Mouse (Mus musculus) gastrocnemius, postnatal 25 days (tissue): ENCODE measurements around the gene Spata5. TPM values are rescaled to one million over a fixed set of nuclear protein-coding genes. Genes with fewer than 3 reads are reported as not detected.
A peak's percentile ranks its signal among the peaks of the same experiment; 100 is the strongest.
"Not testable (repeated sequence)": the region's sequence is repeated elsewhere in the genome, so short reads cannot be mapped to it uniquely, and the experiment has no call there.

Experiments used
- DNase-seq: peaks from one replicate; pipeline ENCODE4 v3.0.0; 2022
- total RNA-seq, 2 experiments: library from RNA; stranded (reverse); gene quantifications; 1 replicate in 1 of 2; 2 replicates in 1 of 2; pipeline ENCODE4 v1.2.3; 2021

The Spata5 gene
- total RNA-seq, 2 experiments from 2014 or later: 7.7 to 10.0 TPM

- DNase-seq: no peak
Observed at GRCm38 (mm10) chr3:37571633-37572032, 151.9 kb downstream of the Spata5 start.

GRCm38 (mm10) chr3:37572066-37572465 is 152.4 kb downstream of the Spata5 start:
- no peak for DNase-seq

- no peak for DNase-seq
Observed at GRCm38 (mm10) chr3:37576840-37577239, 157.1 kb downstream of the Spata5 start.

GRCm38 (mm10) chr3:37577706-37578105 is 158.0 kb downstream of the Spata5 start:
- DNase-seq: no peak

- no peak for DNase-seq
Observed at GRCm38 (mm10) chr3:37584576-37584975, 164.9 kb downstream of the Spata5 start.

GRCm38 (mm10) chr3:37585967-37586730 is 166.5 kb downstream of the Spata5 start:
- peak; percentile 36 for DNase-seq

- DNase-seq: no peak
Observed at GRCm38 (mm10) chr3:37586731-37587578, 167.3 kb downstream of the Spata5 start.

- DNase-seq: peak; percentile 39
Observed at GRCm38 (mm10) chr3:37595721-37596120, 176.0 kb downstream of the Spata5 start.

- no peak for DNase-seq
Observed at GRCm38 (mm10) chr3:37596519-37596918, 176.8 kb downstream of the Spata5 start.

GRCm38 (mm10) chr3:37597200-37597599 is 177.5 kb downstream of the Spata5 start:
- DNase-seq: no peak

- DNase-seq: not testable (repeated sequence)
Observed at GRCm38 (mm10) chr3:37599641-37600040, 179.9 kb downstream of the Spata5 start.

GRCm38 (mm10) chr3:37602356-37602755 is 182.7 kb downstream of the Spata5 start:
- DNase-seq: no peak

GRCm38 (mm10) chr3:37602890-37603289 is 183.2 kb downstream of the Spata5 start:
- no peak for DNase-seq

GRCm38 (mm10) chr3:37603541-37603940 is 183.8 kb downstream of the Spata5 start:
- DNase-seq: no peak

- peak; percentile 21 for DNase-seq
Observed at GRCm38 (mm10) chr3:37604976-37605875, 185.5 kb downstream of the Spata5 start.

GRCm38 (mm10) chr3:37605876-37606238 is 186.2 kb downstream of the Spata5 start:
- DNase-seq: peak; percentile 19

- no peak for DNase-seq
Observed at GRCm38 (mm10) chr3:37608926-37609325, 189.2 kb downstream of the Spata5 start.

GRCm38 (mm10) chr3:37610670-37611069 is 191.0 kb downstream of the Spata5 start:
- no peak for DNase-seq

GRCm38 (mm10) chr3:37613722-37614121 is 194.0 kb downstream of the Spata5 start:
- DNase-seq: peak; percentile 19

- no peak for DNase-seq
Observed at GRCm38 (mm10) chr3:37614878-37615650, 195.4 kb downstream of the Spata5 start.
